Mouse (Mus musculus) G1E (cell line): ENCODE measurements around the gene F2rl2.

Source experiments
- CTCF ChIP-seq: IDR thresholded peaks from 2 replicates; pipeline ENCODE4 v1.5.1; 2012; ENCODE audit warnings: low read depth, low read length, inconsistent platforms, mixed read lengths
- GATA1 ChIP-seq: IDR thresholded peaks from 2 replicates; pipeline ENCODE4 v1.6.1; 2012; ENCODE audit warnings: borderline replicate concordance, low read length, inconsistent platforms, mixed read lengths
- GATA2 ChIP-seq: IDR thresholded peaks from 2 replicates; pipeline ENCODE4 v1.6.1; 2012; ENCODE audit warnings: low read depth, low read length, inconsistent platforms, borderline replicate concordance
- POLR2AphosphoS5 ChIP-seq: IDR thresholded peaks from 2 replicates; pipeline ENCODE4 v1.6.1; 2012; ENCODE audit warnings: low read depth, low read length, inconsistent platforms; ENCODE audit not compliant: insufficient replicate concordance
- TAL1 ChIP-seq: conservative IDR thresholded peaks from 2 replicates; pipeline ENCODE4 v1.6.1; 2012; ENCODE audit warnings: low read depth, low read length, inconsistent platforms, mixed read lengths

DNA sequence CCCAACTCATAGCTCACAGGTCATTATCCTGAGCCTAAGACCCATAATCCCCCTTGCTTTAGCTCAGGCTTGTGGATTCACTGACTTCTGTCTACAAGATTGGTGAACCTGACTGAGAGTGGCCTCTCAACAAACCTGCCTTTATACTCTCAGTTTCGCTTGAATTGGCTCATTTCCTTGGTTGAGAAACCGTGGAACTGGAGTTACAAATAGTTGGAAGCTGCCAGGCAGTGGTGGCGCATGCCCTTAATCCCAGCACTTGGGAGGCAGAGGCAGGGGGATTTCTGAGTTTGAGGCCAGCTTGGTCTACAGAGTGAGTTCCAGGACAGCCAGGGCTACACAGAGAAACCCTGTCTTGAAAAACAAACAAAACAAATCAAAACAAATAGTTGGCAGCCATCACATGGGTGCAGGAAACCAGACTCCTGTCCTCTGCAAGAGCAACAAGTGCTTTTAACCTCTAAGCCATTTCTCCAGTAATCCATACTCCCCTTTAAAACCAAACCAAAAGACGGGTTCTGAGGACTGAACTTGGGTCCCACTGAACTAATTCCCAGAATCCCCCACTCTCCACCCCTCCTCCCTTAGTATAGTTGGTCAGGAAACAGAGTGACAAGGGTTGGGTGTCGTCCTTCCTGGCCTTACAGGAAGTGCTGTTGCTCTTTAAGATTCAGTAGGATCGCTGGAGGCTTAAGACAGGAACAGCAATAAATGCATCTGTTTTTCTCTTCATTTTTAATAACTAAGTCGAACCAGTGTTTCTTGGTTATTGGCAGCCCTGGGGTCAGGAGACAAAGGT is 44.6 kb upstream of the F2rl2 start:
- no peak for TF ChIP-seq CTCF
- TF ChIP-seq TAL1 = no peak
- TF ChIP-seq POLR2AphosphoS5 = no peak
- TF ChIP-seq GATA1 = no peak
- TF ChIP-seq GATA2 = no peak
